Mouse (Mus musculus) testis, adult 2 months (tissue): ENCODE results near the gene Flt1. TPM values are rescaled to one million over a fixed set of nuclear protein-coding genes. Genes with fewer than 3 reads are reported as not detected.

Experiments used
- H3K27ac ChIP-seq: fragments of 200-500 bp; 2 replicates; pipeline ENCODE4 v1.5.1; 2012; ENCODE audit warnings: low read depth, low read length; ENCODE audit not compliant: control insufficient read depth, insufficient read depth
- H3K27me3 ChIP-seq: fragments of 200-500 bp; 2 replicates; pipeline ENCODE4 v1.6.1; 2012; ENCODE audit warnings: mild to moderate bottlenecking, low read length, moderate library complexity; ENCODE audit not compliant: control insufficient read depth, insufficient read depth
- H3K36me3 ChIP-seq: fragments of 200-500 bp; 2 replicates; pipeline ENCODE4 v1.6.1; 2012; ENCODE audit warnings: mild to moderate bottlenecking, low read length; ENCODE audit not compliant: control insufficient read depth, insufficient read depth
- H3K4me1 ChIP-seq: fragments of 200-500 bp; 2 replicates; pipeline ENCODE4 v1.6.1; 2012; ENCODE audit warnings: low read length; ENCODE audit not compliant: control insufficient read depth, insufficient read depth
- H3K4me3 ChIP-seq: fragments of 200-500 bp; 2 replicates; pipeline ENCODE4 v1.5.1; 2012; ENCODE audit warnings: low read depth, mild to moderate bottlenecking, low read length, moderate library complexity, mixed read lengths; ENCODE audit not compliant: control insufficient read depth
- CTCF ChIP-seq: fragments of 200-500 bp; IDR thresholded peaks from 2 replicates; pipeline ENCODE4 v1.5.1; 2012; ENCODE audit warnings: low read depth, mild to moderate bottlenecking, inconsistent platforms, low read length, moderate library complexity; ENCODE audit not compliant: control insufficient read depth, insufficient read depth, insufficient replicate concordance
- POLR2A ChIP-seq: fragments of 200-500 bp; IDR thresholded peaks from 2 replicates; pipeline ENCODE4 v1.6.1; 2012; ENCODE audit warnings: low read depth, mild to moderate bottlenecking, inconsistent platforms, low read length, moderate library complexity; ENCODE audit not compliant: control insufficient read depth
- polyA plus RNA-seq: library from polyadenylated mRNA; depleted of rRNA; stranded (reverse); fragments of >200 nt; gene quantifications from 2 replicates; pipeline ENCODE4 v1.2.3, GENCODE M21; 2012

The Flt1 gene
- polyA plus RNA-seq, 1 experiment = 1.1 TPM

GRCm38 (mm10) chr5:147757832-147758587, 32.2 kb upstream of the Flt1 start:
- peak overlapping the region; percentile 50 for H3K4me3 ChIP-seq
- H3K36me3 ChIP-seq = no peaks in the 10 kb centered on the region
- H3K27ac ChIP-seq = no peak overlapping the region
- H3K4me1 ChIP-seq = peaks cover 5% of the 10 kb centered on the region
- no peaks in the 10 kb centered on the region for H3K27me3 ChIP-seq
- TF ChIP-seq CTCF (peak; percentile 72), POLR2A (no peak)

GRCm38 (mm10) chr5:147752914-147753341, 27.1 kb upstream of the Flt1 start:
- no peak overlapping the region for H3K4me3 ChIP-seq
- H3K27me3 ChIP-seq = no peaks in the 10 kb centered on the region
- H3K4me1 ChIP-seq = peaks cover 3% of the 10 kb centered on the region
- TF ChIP-seq POLR2A (no peak), CTCF (no peak)
- no peaks in the 10 kb centered on the region for H3K36me3 ChIP-seq
- H3K27ac ChIP-seq = no peak overlapping the region

GRCm38 (mm10) chr5:147751673-147752130, 25.9 kb upstream of the Flt1 start:
- H3K4me3 ChIP-seq = 0 out of 2 replicates have a peak overlapping the region, but pooled peaks have one; percentile 4
- no peak overlapping the region for H3K27ac ChIP-seq
- H3K36me3 ChIP-seq = no peaks in the 10 kb centered on the region
- H3K4me1 ChIP-seq = peaks cover 5% of the 10 kb centered on the region
- no peaks in the 10 kb centered on the region for H3K27me3 ChIP-seq
- TF ChIP-seq POLR2A = no peak
- TF ChIP-seq CTCF = no peak

- no peaks in the 10 kb centered on the region for H3K27me3 ChIP-seq
- no peak for TF ChIP-seq POLR2A
- TF ChIP-seq CTCF = no peak
- H3K36me3 ChIP-seq = no peaks in the 10 kb centered on the region
These were observed 24.2 kb upstream of the Flt1 start for GRCm38 (mm10) chr5:147749972-147750371.

GRCm38 (mm10) chr5:147748081-147748581, 22.3 kb upstream of the Flt1 start:
- no peak for TF ChIP-seq POLR2A
- no peak for TF ChIP-seq CTCF

More at GRCm38 (mm10) chr5:147749972-147750371, 24.2 kb upstream of the Flt1 start:
- H3K4me1 ChIP-seq = peaks cover 5% of the 10 kb centered on the region
- no peak overlapping the region for H3K4me3 ChIP-seq
- no peak overlapping the region for H3K27ac ChIP-seq

GRCm38 (mm10) chr5:147744900-147745653, 19.3 kb upstream of the Flt1 start:
- Histone ChIP-seq H3K4me1 (peaks cover 2% of the 10 kb centered on the region; the same call in 1 of the 2 replicates), H3K27ac (no peak overlapping the region), H3K4me3 (peak overlapping the region; percentile 77), H3K27me3 (no peaks in the 10 kb centered on the region), H3K36me3 (no peaks in the 10 kb centered on the region)
- TF ChIP-seq POLR2A (peak; percentile 56; the same call in 1 of the 2 replicates), CTCF (no peak)

More at GRCm38 (mm10) chr5:147748081-147748581, 22.3 kb upstream of the Flt1 start:
- Histone ChIP-seq H3K4me1 (peaks cover 5% of the 10 kb centered on the region), H3K27me3 (no peaks in the 10 kb centered on the region), H3K27ac (no peak overlapping the region), H3K36me3 (no peaks in the 10 kb centered on the region), H3K4me3 (no peak overlapping the region)
